Mouse (Mus musculus): ENCODE data around the gene Fam199x. TPM values are rescaled to one million over a fixed set of nuclear protein-coding genes. Genes with fewer than 3 reads are reported as not detected.

The Fam199x gene
- total RNA-seq (2023) = 7.3 TPM

DNA sequence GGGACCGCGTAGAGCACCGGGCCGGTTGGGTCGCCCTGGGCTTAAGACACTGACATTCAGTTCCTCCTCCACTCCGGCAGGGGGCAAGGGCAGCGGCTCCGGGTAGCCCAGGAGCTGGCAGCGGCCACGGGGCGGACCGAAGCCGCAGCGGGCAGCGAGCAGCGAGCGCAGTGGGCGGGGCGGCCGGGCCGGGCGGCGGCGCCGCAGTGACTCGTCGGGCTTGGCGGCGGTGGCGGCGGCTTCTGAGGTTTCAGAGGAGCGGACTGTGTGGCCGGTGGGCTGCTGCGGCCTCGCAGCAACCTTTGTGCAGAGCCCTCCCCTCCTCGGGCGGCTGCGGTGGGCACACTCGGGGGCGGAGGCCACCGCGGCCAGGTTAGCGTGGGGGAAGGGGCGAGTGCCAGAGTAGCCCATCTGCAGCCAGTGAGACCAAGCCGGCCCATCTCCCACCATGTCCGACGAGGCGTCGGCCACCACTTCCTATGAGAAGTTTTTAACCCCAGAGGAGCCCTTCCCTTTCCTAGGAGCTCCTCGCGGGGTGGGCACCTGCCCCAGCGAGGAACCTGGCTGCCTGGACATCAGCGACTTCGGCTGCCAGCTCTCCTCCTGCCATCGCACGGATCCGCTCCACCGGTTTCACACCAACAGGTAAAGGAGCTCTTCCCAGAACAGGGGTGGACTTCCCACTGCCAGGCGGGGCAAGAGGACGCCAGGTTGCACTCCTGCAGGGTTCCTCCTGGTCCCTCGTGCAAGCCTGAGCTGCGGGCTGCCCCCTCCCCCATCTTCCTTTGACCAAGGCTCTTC lies at the start of gene Fam199x:
TSS of gene Fam199x (plus strand) at position 170 of the 801 bp plus-strand sequence.

GRCm38 (mm10) chrX:137038000-137038483 lies 11.4 kb upstream of the Fam199x start, which contains the start of gene Slc25a53:
Gene Slc25a53 (minus strand): TSS chrX:137038302.

GRCm38 (mm10) chrX:137121718-137122117 lies 72.3 kb downstream of the Fam199x start, which contains the start of gene Esx1:
Gene Esx1 (minus strand): TSS chrX:137122083.

Other genes starting within 250 kb of the Fam199x start
- 4.8 TPM for gene Plp1, start 226.9 kb upstream of the Fam199x start, total RNA-seq (2023)
- not detected for gene Rab9b, start 180.8 kb upstream of the Fam199x start, total RNA-seq (2023)
- not detected for gene H2bfm, start 122.3 kb upstream of the Fam199x start, total RNA-seq (2023)
- 7.5 TPM for gene Tmsb15b2, start 74.1 kb upstream of the Fam199x start, total RNA-seq (2023)
- gene Tmsb15l, start 72.7 kb upstream of the Fam199x start, total RNA-seq (2023) = 0.98 TPM
- 3.5 TPM for gene Tmsb15b1, start 72.7 kb upstream of the Fam199x start, total RNA-seq (2023)
- 1.7 TPM for gene Zcchc18, start 56.4 kb upstream of the Fam199x start, total RNA-seq (2023)
- 16.5 TPM for gene Slc25a53, start 11.3 kb upstream of the Fam199x start, total RNA-seq (2023)
- not detected for gene Esx1, start 72.5 kb downstream of the Fam199x start, total RNA-seq (2023)